Mouse (Mus musculus) T-helper 2 cell (primary cell): ENCODE measurements at regions not wholly inside any gene's neighbourhood (a gene's known extent, or its start where the extent isn't known, plus 50 kb on each side); places are given as distances from the start of the nearest gene placed in this dataset.

ENCODE experiments used
- in situ Hi-C: fragments of 300-600 bp; cut with MboI, MseI; formaldehyde crosslinking; loops from one replicate; pipeline ENCODE4 v1.15.1; 2025; ENCODE audit warnings: high pct_unique_total_duplicates

GRCm38 (mm10) chr19:15057801-15058200 lies 459.9 kb upstream of the Tle4 start:
- in situ Hi-C loops = no loop called here

- in situ Hi-C loops = no loop called here
These were observed 455.8 kb upstream of the Tle4 start for GRCm38 (mm10) chr19:15053582-15054141.

DNA sequence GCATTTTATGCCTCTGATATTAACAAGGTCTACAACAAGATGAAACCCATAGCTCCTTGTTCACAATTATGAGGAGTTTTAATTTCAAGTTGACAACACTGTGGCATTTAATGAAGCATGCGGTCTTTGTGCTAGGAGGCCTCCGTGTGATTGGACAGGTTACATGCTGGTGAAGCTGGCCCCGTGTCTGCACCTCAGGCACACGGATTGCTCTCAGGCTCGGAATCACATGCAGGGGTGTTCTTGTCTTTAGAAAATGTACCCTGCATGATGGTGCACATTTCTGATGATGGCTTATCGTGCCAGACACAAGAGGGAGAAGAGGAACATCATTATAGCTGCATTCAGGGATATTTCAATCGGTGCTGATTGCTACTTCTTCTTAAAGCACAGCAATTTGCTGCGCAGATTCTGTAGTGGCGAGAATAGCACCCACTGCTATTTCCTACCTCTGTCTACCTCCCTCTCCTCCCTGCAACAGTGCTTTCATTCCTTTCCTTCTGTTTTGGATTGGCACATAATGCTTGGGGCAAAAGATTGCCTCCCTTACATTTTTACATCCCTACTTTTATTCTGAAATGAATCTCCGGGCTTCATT lies 454.9 kb upstream of the Tle4 start:
- in situ Hi-C loops = no loop called here

GRCm38 (mm10) chr19:15047896-15048295 lies 450.0 kb upstream of the Tle4 start:
- in situ Hi-C loops = loop anchor here (25.0 kb wide), 1 partner anchor 661 kb away; no protein-coding TSS in a partner anchor

GRCm38 (mm10) chr19:15047306-15047868 lies 449.5 kb upstream of the Tle4 start:
- in situ Hi-C loops = loop anchor here (25.0 kb wide), 1 partner anchor 660 kb away; no protein-coding TSS in a partner anchor

GRCm38 (mm10) chr19:15035554-15035953 lies 437.7 kb upstream of the Tle4 start:
- in situ Hi-C loops = loop anchor here (25.0 kb wide), 1 partner anchor 648 kb away; no protein-coding TSS in a partner anchor

GRCm38 (mm10) chr19:15033921-15034320 lies 436.1 kb upstream of the Tle4 start:
- in situ Hi-C loops = loop anchor here (25.0 kb wide), 1 partner anchor 647 kb away; no protein-coding TSS in a partner anchor

DNA sequence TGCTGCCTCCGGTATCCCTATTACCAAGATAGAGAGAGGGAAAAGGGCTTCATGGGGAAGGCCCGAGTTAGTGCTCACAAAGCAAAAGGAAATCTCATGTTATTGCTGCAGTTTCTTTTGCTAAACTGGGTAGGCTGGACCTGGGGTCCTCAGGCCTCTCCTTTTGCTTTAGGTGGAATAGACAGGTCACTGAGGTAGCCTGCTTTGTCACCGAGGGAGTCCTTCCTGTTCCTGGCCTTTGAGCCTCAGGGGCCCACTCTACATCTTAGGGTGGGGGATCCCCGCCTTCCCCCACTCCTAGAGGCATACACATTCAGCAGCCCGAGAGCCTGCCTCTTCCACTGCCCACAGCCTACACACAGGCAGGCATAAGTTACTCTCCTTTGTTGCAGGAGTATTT lies 435.5 kb upstream of the Tle4 start:
- in situ Hi-C loops = loop anchor here (25.0 kb wide), 1 partner anchor 646 kb away; no protein-coding TSS in a partner anchor

DNA sequence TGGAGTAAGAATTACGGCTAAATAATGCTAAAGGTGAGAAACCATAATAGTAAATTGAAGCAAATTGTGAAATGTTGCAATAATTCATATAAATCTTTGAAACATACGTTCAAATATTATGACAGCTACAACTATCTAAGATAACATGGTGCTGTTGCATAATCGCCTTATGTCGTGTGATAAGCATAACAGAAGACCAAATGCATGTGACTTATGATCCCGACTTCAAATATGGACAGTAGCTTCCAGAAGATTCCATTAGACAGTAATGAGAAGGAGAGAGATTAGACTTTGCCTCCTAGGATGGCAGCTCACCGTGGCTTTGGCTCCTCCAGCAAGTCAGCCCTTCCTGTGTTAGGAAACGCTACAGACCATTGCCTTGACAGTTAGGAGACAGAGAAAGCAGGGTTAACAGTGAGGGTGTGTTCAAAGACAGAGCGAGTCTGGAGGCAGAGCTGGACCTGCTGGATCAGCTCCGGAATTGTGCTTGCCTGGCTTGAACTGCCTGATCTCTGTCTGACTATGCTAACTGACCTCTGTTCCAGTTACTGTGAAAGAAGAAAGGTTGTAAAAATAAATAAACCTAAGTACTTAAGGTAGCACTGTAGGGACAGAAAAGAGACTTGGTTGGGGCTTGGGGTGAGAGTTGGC lies 434.6 kb upstream of the Tle4 start:
- in situ Hi-C loops = loop anchor here (25.0 kb wide), 1 partner anchor 645 kb away; no protein-coding TSS in a partner anchor

- in situ Hi-C loops = loop anchor here (25.0 kb wide), 1 partner anchor 644 kb away; no protein-coding TSS in a partner anchor
These were observed 433.6 kb upstream of the Tle4 start for GRCm38 (mm10) chr19:15031483-15031882.

- in situ Hi-C loops = no loop called here
These were observed 405.7 kb upstream of the Tle4 start for GRCm38 (mm10) chr19:15003596-15003995.

DNA sequence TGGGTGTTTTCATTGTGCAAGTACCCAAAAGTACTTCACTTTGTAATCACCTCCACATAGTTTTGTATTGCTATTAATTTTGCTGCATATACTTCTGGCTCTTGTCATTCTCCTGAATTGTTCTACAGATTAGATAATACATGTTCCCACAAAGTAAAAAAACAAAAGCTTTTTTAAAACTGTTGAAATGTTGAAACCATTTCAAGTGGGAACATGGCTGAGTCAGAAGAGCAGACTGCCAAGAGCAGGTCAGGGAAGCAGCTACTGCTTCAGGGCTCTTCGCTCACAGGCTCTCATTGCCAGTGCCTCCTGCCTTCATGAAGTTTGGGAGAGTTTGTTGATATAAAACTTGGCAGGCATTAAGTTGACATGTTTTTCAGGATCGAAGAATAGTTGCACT lies 395.5 kb upstream of the Tle4 start:
- in situ Hi-C loops = no loop called here

DNA sequence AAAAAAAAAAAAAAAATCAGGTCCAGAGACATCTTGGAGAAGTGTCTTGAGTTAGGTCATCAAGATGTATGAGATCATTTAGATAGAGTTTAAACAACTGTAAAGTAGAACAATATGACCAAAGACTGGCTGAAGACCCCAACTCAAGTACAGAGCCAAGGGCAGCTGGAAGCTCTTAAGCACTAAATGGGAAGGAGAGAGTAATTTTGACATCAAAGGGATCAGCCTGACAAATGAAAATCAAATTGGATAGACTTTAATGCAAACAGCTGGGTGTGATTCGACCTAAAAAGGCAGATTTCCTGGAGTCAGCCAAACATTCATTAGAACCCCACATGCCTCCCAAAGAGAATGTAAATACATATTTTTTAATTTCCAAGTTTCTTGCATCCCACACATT lies 372.3 kb upstream of the Tle4 start:
- in situ Hi-C loops = no loop called here

- in situ Hi-C loops = no loop called here
These were observed 370.4 kb upstream of the Tle4 start for GRCm38 (mm10) chr19:14968283-14968682.

DNA sequence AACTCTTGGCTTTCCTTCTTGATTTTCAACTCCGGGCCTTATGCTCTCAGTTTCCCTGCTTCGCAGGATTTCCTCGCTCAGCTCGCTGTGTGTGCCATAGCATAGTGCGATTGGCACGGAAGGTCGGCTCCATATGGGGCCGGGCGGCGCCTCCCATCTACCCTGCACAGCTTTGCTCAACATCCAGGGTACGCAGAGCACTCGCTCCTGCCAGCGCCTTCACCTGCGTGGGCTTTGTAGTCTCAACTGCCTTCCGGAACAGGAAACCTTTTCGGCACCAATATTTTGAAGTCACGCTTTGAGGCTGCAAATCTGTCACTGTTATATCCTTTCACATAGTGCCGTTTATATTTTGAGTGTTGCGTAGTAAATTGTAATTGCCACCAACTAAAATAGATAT lies 359.9 kb upstream of the Tle4 start:
- in situ Hi-C loops = no loop called here

GRCm38 (mm10) chr19:14957154-14957553 lies 359.3 kb upstream of the Tle4 start:
- in situ Hi-C loops = no loop called here

DNA sequence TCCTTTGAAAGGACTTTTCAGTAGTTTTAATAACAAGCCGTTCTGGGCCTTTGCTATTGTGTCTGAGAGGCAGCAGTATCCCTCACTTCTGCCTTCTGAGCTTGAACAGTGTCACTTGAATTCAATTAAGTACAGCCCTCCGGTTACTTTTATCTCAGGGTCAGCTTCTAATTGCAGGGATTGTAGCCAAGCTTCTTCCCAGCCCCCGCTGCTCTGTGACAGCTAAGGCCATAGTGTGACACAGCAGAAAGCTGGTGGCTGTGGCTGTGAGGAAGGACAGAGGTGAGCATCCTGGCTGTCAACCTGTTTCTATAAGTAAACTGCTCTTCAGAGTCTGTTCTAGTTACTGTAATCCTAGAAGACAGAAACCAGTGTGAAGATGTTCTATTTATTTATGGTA lies 358.5 kb upstream of the Tle4 start:
- in situ Hi-C loops = no loop called here

GRCm38 (mm10) chr19:14955969-14956368 lies 358.1 kb upstream of the Tle4 start:
- in situ Hi-C loops = no loop called here

GRCm38 (mm10) chr19:14940207-14940952 lies 342.5 kb upstream of the Tle4 start:
- in situ Hi-C loops = no loop called here

- in situ Hi-C loops = no loop called here
These were observed 324.4 kb upstream of the Tle4 start for GRCm38 (mm10) chr19:14922238-14922637.

DNA sequence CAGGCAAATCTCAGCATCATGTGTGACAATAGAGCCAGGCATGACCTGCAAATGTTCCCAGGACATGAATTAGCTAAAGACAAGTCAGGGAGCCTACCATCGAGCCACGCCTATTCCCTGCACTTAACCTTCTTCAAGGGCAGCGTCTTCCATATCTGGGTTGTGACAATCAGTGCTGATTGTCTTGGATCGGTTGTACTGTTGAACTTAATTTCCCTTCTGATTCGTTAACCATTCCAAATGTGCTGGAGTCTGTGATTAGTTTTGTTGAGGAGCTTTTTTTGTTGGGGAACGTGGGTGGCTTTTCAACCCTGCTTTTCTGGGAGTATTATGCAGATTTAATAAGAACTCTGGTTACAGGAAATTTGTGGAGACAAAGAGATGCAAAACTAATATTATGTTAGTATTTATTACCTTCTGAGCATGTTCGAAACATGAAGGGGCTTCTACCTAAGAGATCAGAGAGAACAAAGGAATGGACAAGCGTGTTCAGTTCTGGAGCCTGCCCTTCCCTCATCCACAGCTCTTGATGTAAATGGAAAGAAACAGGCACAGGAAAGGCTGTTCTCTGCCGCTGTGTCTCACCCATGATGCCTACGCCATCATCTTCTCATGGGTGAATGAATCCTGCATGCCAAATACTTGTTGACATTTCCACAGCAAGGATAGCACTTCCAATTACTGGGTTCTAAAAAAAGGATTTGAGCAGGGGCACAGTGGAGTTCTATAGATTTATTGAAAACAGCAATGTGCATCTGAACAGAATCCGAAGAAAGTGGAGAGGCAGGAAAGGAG lies 313.4 kb upstream of the Tle4 start:
- in situ Hi-C loops = no loop called here
